9 mouse cellular contexts compared by ENCODE assay signal in the genomic region with DNA sequence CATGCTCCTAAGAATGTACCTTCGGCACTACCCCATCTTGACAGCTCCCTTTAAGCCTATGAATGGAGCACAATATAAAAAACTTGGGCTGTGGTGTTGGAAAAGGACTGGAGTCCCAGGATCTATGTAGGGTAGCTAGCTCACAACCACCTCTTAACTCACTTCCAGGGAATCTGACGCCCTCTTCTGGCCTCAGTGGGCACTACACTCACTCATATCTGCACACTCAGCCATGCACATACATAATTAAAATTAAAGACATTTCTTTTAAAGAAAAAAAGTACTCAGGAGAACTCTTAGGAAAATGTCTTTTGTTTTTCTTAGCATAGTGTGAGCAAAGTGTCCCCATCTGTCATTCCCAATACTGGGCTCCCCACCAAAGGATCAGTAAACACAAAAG.
A peak's percentile ranks its signal among the peaks of the same experiment; 100 is the strongest.
DNase-seq lines count a peak whose midpoint lies in the region; ATAC-seq and TF ChIP-seq lines count a peak whose summit lies in the region.
"Had no signal": no experiment of that assay in that cellular context is flagged by ENCODE, and none has a peak within 500 bp of the region (broad histone marks: within the 10 kb centered on the region; RNA-seq: fewer than 3 reads in every experiment).

No protein-coding gene starts in this region.

- intact Hi-C loops in heart, adult 2 months (cut with DNase I) = loop anchor here (5.0 kb wide), 2 partner anchors 40 to 90 kb away; no protein-coding TSS in a partner anchor
- intact Hi-C loops in heart, postnatal 25 days (cut with DNase I) = loop anchor here (5.0 kb wide), 2 partner anchors 40 to 80 kb away; a partner anchor contains a TSS

- no peaks in the 10 kb centered on the region for H3K36me3 ChIP-seq in heart, adult 2 months (ENCODE audit: control insufficient read depth, insufficient read depth, low read length)
- no peaks in the 10 kb centered on the region for H3K36me3 ChIP-seq in midbrain, embryonic 14.5 days (ENCODE audit: control insufficient read depth, insufficient read depth, low read length)
- H3K36me3 ChIP-seq in midbrain, embryonic 13.5 days = no peaks in the 10 kb centered on the region

- no peak for TF ChIP-seq POLR2A in heart, adult 2 months (IDR thresholded peaks at IDR 0.05; ENCODE audit: insufficient read depth, low read depth, low read length)
- TF ChIP-seq POLR2A in cortical plate, adult 2 months (IDR thresholded peaks at IDR 0.05; ENCODE audit: extremely low read depth, insufficient read depth, low read length) = no peak

- peaks cover 28% of the 10 kb centered on the region for H3K4me1 ChIP-seq in heart, adult 2 months (ENCODE audit: control insufficient read depth, insufficient read depth, low read length)
- H3K4me1 ChIP-seq in midbrain, embryonic 14.5 days (ENCODE audit: control insufficient read depth, insufficient read depth, low read length) = peaks cover 18% of the 10 kb centered on the region
- peaks cover 35% of the 10 kb centered on the region for H3K4me1 ChIP-seq in midbrain, embryonic 13.5 days (replicated peaks)
- peaks cover 34% of the 10 kb centered on the region for H3K4me1 ChIP-seq in cortical plate, adult 2 months (ENCODE audit: control insufficient read depth, insufficient read depth, low read length)

- peaks cover 3% of the 10 kb centered on the region; the same call in 1 of the 2 replicates for H3K79me2 ChIP-seq in heart, adult 2 months (replicated peaks; ENCODE audit: control insufficient read depth, insufficient read depth, low read length)

- no peak overlapping the region for H3K4me3 ChIP-seq in heart, adult 2 months
- H3K4me3 ChIP-seq in midbrain, embryonic 14.5 days (replicated peaks; ENCODE audit: low read depth, low read length) = no peak overlapping the region
- no peak overlapping the region for H3K4me3 ChIP-seq in midbrain, embryonic 13.5 days (replicated peaks)
- H3K4me3 ChIP-seq in cortical plate, adult 2 months (ENCODE audit: insufficient read depth, low read length) = no peak overlapping the region
- H3K4me3 ChIP-seq: erythroblast, embryonic 14.5 days had no signal

- peak; percentile 63 for TF ChIP-seq CTCF in heart, adult 2 months (IDR thresholded peaks at IDR 0.05)
- peak; percentile 42 for TF ChIP-seq CTCF in cortical plate, adult 2 months (IDR thresholded peaks at IDR 0.05; ENCODE audit: extremely low read depth, insufficient read depth, low read length)

- no peak overlapping the region for H3K9ac ChIP-seq in heart, adult 2 months (ENCODE audit: low read depth, low read length)
- H3K9ac ChIP-seq in midbrain, embryonic 14.5 days (replicated peaks; ENCODE audit: low read length) = no peak overlapping the region
- H3K9ac ChIP-seq in midbrain, embryonic 13.5 days (replicated peaks) = no peak overlapping the region

- 0 out of 2 replicates have a peak, but pooled peaks have one; percentile 9 for TF ChIP-seq EP300 in heart, adult 2 months (IDR thresholded peaks at IDR 0.05; ENCODE audit: insufficient read depth, low read depth, low read length)

- ATAC-seq in midbrain, embryonic 14.5 days (ENCODE audit: low FRiP score, low TSS enrichment) = 0 out of 2 replicates have a peak, but pooled peaks have one; percentile 19
- ATAC-seq in midbrain, embryonic 13.5 days = no peak

- 89% methylated on average over 2 of the region's 2 CpGs for WGBS in heart, adult 2 months
- WGBS in midbrain, embryonic 14.5 days = 71% methylated on average over 2 of the region's 2 CpGs
- WGBS in midbrain, embryonic 13.5 days = 75% methylated on average over 2 of the region's 2 CpGs

- no peak overlapping the region for H3K27ac ChIP-seq in heart, adult 2 months
- no peak overlapping the region for H3K27ac ChIP-seq in midbrain, embryonic 14.5 days (replicated peaks; ENCODE audit: low read depth, low read length)
- no peak overlapping the region for H3K27ac ChIP-seq in midbrain, embryonic 13.5 days
- H3K27ac ChIP-seq in cortical plate, adult 2 months (ENCODE audit: insufficient read depth, low read length) = no peak overlapping the region

- H3K9me3 ChIP-seq in midbrain, embryonic 14.5 days (ENCODE audit: control insufficient read depth, low read length) = no peaks in the 10 kb centered on the region
- no peaks in the 10 kb centered on the region for H3K9me3 ChIP-seq in midbrain, embryonic 13.5 days

- no peak overlapping the region for H3K4me2 ChIP-seq in midbrain, embryonic 14.5 days (ENCODE audit: low read length)
- no peak overlapping the region for H3K4me2 ChIP-seq in midbrain, embryonic 13.5 days (replicated peaks)

- no peaks in the 10 kb centered on the region for H3K27me3 ChIP-seq in heart, adult 2 months (ENCODE audit: control insufficient read depth, insufficient read depth, low read length)
- H3K27me3 ChIP-seq in midbrain, embryonic 14.5 days (ENCODE audit: control insufficient read depth, insufficient read depth, low read length) = no peaks in the 10 kb centered on the region
- no peaks in the 10 kb centered on the region for H3K27me3 ChIP-seq in midbrain, embryonic 13.5 days

- no peak for DNase-seq in heart, adult 2 months
- no peak for DNase-seq in heart, postnatal 25 days (ENCODE audit: low spot score)
- no peak for DNase-seq in midbrain, embryonic 14.5 days
- peak; percentile 66 for DNase-seq in thymus, postnatal 25 days
- DNase-seq in left cerebral cortex, adult 8-10 months (ENCODE audit: low spot score in 2 of 2) = no peak
- no peak for DNase-seq in adipocyte (ENCODE audit: low spot score)
